Mouse (Mus musculus) forebrain, embryonic 12.5 days (tissue): ENCODE measurements at regions not wholly inside any gene's neighbourhood (a gene's known extent, or its start where the extent isn't known, plus 50 kb on each side); places are given as distances from the start of the nearest gene placed in this dataset.

Experiments
- ATAC-seq: fragments of 200-750 bp; cut with Nextera tagmentation; 2 replicates; pipeline ENCODE4 v1.8.0; 2017; ENCODE audit warnings: moderate TSS enrichment; ENCODE audit not compliant: low FRiP score
- H3K27ac ChIP-seq: fragments of 300-500 bp; sonication (generic); 2 replicates; pipeline ENCODE4 v1.5.1; 2016; ENCODE audit warnings: mild to moderate bottlenecking
- H3K27me3 ChIP-seq: fragments of 300-500 bp; sonication (generic); 2 replicates; pipeline ENCODE4 v1.6.1; 2016; ENCODE audit warnings: mild to moderate bottlenecking
- H3K36me3 ChIP-seq: fragments of 300-500 bp; sonication (generic); replicated peaks from 2 replicates; pipeline ENCODE4 v1.6.1; 2016; ENCODE audit warnings: mild to moderate bottlenecking
- H3K4me1 ChIP-seq: fragments of 300-500 bp; sonication (generic); 2 replicates; pipeline ENCODE4 v1.6.1; 2016
- H3K4me2 ChIP-seq: fragments of 300-500 bp; sonication (generic); 2 replicates; pipeline ENCODE4 v1.6.1; 2016; ENCODE audit warnings: mild to moderate bottlenecking, moderate library complexity
- H3K4me3 ChIP-seq: fragments of 300-500 bp; sonication (generic); replicated peaks from 2 replicates; pipeline ENCODE4 v1.5.1; 2016; ENCODE audit warnings: mild to moderate bottlenecking
- H3K9ac ChIP-seq: fragments of 300-500 bp; sonication (generic); 2 replicates; pipeline ENCODE4 v1.6.1; 2016; ENCODE audit warnings: mild to moderate bottlenecking
- H3K9me3 ChIP-seq: fragments of 300-500 bp; sonication (generic); 2 replicates; pipeline ENCODE4 v1.6.1; 2016
- WGBS: fragments of 180-500 bp; shearing (Covaris S2); methylation state at CpG from one replicate; pipeline ENCODE4 v1.1.7; 2016; 5-methylcytosine and 5-hydroxymethylcytosine counted together

GRCm38 (mm10) chr8:9029156-9029555, 338.8 kb upstream of the Arglu1 start:
- WGBS = 90% methylated on average over 4 of the region's 4 CpGs
- Histone ChIP-seq H3K4me2 (no peak overlapping the region), H3K27ac (no peak overlapping the region), H3K27me3 (peaks cover 4% of the 10 kb centered on the region; the same call in 1 of the 2 replicates), H3K9me3 (no peaks in the 10 kb centered on the region), H3K9ac (no peak overlapping the region), H3K4me1 (peaks cover 2% of the 10 kb centered on the region; the same call in 1 of the 2 replicates), H3K4me3 (no peak overlapping the region), H3K36me3 (no peaks in the 10 kb centered on the region)
- no peak for ATAC-seq

DNA sequence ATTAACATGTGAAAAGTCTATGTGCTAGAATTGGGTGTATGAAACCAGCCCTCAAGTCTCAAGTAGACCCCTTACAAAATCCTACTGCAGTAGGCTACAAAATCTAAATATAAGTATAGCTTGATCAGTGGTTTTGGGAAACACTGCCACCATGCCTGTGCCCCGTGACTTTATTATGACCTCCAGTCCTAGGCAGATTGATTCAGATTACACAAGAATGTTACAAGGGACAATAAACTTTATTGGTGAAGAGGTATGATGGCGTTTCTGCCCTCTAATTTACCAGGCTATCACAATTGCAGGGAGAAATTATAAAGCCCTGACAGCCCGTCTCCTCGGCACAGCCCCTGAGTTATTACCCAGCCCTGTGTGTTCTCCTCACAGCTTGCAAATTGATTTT, 337.4 kb upstream of the Arglu1 start:
- H3K9ac ChIP-seq = no peak overlapping the region
- 78% methylated on average over 4 of the region's 4 CpGs for WGBS
- H3K27ac ChIP-seq = no peak overlapping the region
- H3K9me3 ChIP-seq = no peaks in the 10 kb centered on the region
- no peak overlapping the region for H3K4me2 ChIP-seq
- peaks cover 4% of the 10 kb centered on the region; the same call in 1 of the 2 replicates for H3K27me3 ChIP-seq
- H3K4me1 ChIP-seq = peaks cover 2% of the 10 kb centered on the region; the same call in 1 of the 2 replicates
- no peaks in the 10 kb centered on the region for H3K36me3 ChIP-seq
- no peak overlapping the region for H3K4me3 ChIP-seq
- ATAC-seq = no peak

DNA sequence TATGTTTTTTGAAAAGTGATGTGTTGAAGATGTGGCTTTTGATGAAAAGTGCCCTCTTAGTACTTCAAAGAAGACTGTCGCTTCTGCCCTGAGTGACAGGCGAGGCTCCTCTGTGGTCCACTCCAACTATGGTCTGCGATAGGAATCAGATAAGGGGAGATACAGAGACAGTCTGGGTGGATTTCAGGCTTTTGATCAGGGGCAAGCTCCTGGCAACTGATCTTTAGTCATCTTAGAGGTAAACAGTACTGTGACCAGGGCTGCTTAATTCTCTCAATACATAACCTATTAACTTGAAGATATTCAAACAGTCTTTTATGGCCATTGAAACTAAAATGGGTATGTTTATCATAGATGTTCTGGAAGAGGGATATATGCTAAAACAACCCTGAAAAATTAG, 335.6 kb upstream of the Arglu1 start:
- WGBS = 95% methylated on average over 3 of the region's 3 CpGs
- no peak overlapping the region for H3K4me2 ChIP-seq
- peaks cover 4% of the 10 kb centered on the region; the same call in 1 of the 2 replicates for H3K27me3 ChIP-seq
- H3K27ac ChIP-seq = no peak overlapping the region
- no peaks in the 10 kb centered on the region for H3K36me3 ChIP-seq
- no peaks in the 10 kb centered on the region for H3K9me3 ChIP-seq
- ATAC-seq = no peak
- peaks cover 2% of the 10 kb centered on the region; the same call in 1 of the 2 replicates for H3K4me1 ChIP-seq
- H3K4me3 ChIP-seq = no peak overlapping the region
- no peak overlapping the region for H3K9ac ChIP-seq

DNA sequence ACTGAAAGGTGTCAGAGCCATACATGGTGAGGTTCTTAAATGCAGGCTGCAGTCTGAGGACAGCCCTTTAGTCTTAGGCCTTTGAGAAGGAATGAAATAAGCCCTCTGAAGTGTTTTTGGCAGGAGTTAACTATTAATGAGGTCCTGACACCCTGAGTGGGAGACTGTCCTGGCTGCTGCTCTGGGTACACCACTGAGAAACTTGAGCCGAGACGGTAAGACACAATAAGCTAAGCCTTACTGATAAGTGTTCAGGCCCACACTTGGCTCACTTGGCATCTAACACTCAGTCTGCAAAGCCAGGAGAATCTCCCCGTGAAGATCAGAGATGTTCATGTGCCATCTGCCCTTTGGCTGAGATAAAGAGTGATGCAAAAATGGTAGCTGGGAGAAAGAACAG, 335.1 kb upstream of the Arglu1 start:
- ATAC-seq = no peak
- H3K4me3 ChIP-seq = no peak overlapping the region
- 87% methylated on average over 3 of the region's 3 CpGs for WGBS
- no peak overlapping the region for H3K9ac ChIP-seq
- H3K27me3 ChIP-seq = peaks cover 4% of the 10 kb centered on the region; the same call in 1 of the 2 replicates
- H3K4me2 ChIP-seq = no peak overlapping the region
- H3K4me1 ChIP-seq = no peaks in the 10 kb centered on the region
- H3K36me3 ChIP-seq = no peaks in the 10 kb centered on the region
- H3K27ac ChIP-seq = no peak overlapping the region
- no peaks in the 10 kb centered on the region for H3K9me3 ChIP-seq

DNA sequence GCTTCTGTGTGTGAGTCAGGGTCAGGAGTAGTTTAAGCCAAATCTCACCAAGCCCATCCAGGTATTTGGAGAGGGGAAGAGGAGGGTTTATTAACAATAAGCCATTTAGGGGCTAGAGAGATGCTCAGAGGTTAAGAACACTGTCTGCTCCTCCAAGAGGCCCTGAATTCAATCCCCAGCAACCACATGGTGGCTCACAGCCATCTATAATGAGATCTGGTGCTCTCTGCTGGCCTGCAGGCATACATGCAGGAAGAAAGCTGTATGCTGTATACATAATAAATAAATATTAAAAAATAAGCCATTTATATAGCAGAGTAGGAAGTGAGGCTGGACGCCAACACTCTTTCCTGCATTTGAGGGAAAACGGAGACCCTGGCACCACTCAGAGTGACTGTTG, 330.4 kb upstream of the Arglu1 start:
- H3K27me3 ChIP-seq = no peaks in the 10 kb centered on the region
- no peaks in the 10 kb centered on the region for H3K9me3 ChIP-seq
- no peak overlapping the region for H3K4me3 ChIP-seq
- no peaks in the 10 kb centered on the region for H3K4me1 ChIP-seq
- H3K4me2 ChIP-seq = no peak overlapping the region
- WGBS = 91% methylated on average over 2 of the region's 2 CpGs
- no peaks in the 10 kb centered on the region for H3K36me3 ChIP-seq
- no peak overlapping the region for H3K9ac ChIP-seq
- ATAC-seq = no peak
- no peak overlapping the region for H3K27ac ChIP-seq

DNA sequence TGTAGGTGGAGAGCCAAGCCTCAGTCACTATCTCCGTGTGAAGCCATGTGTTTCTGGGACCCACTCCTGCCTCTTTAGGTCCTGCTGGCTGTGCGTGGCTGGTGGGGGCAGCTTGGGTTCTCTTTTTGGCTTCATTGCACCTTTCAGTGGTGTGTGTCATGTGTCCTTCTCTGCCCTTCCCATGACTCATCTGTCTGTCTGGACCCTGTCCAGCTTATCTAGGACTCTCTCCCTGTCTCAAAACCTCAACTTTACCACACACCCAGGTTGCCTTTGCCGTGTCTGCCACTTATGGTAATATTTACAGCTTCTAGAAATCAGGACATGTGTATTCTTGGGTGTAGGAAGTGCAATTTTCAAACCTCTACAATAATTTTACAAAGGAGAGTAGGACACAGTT, 329.9 kb upstream of the Arglu1 start:
- Histone ChIP-seq H3K4me3 (no peak overlapping the region), H3K4me1 (no peaks in the 10 kb centered on the region), H3K36me3 (no peaks in the 10 kb centered on the region), H3K27me3 (no peaks in the 10 kb centered on the region), H3K9me3 (no peaks in the 10 kb centered on the region), H3K4me2 (no peak overlapping the region), H3K9ac (no peak overlapping the region), H3K27ac (no peak overlapping the region)
- 91% methylated on average over 3 of the region's 3 CpGs for WGBS
- no peak for ATAC-seq

DNA sequence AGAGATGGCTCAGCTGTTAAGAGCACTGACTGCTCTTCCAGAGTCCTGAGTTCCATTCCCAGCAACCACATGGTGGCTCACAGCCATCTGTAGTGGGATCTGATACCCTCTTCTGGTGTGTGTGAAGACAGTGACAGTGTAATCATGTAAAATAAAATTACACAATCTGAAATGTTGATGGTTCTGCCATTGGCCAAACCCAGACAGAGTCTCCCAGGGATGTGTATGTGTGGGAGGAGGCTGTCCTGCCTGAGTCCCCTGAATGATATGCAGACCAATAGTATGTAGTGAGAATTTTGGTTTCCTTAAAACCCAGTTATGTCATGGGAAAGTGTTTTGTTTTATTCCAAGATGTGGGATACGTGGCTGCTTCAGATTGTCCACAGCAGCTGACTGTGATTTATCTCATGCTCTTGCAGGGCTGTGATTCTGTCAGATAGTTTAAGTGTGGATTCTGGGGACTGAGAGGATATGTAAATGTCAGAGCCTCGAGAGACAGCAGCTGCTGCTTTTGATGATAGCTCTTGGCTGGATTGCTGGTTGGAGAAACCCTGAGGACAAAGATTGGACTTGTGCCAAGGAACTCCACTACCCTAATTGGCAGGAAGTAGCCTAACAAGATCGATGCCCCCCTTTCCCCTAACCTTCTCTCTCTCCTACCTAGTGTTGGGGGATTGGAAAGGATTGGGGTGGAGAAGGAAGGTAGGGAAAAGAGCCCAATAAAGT, 321.6 kb upstream of the Arglu1 start:
- H3K36me3 ChIP-seq = no peaks in the 10 kb centered on the region
- no peaks in the 10 kb centered on the region; the same call in 1 of the 2 replicates for H3K4me1 ChIP-seq
- H3K9me3 ChIP-seq = no peaks in the 10 kb centered on the region
- ATAC-seq = no peak
- no peak overlapping the region for H3K9ac ChIP-seq
- 65% methylated on average over 3 of the region's 3 CpGs for WGBS
- no peaks in the 10 kb centered on the region for H3K27me3 ChIP-seq
- H3K4me2 ChIP-seq = no peak overlapping the region
- no peak overlapping the region for H3K27ac ChIP-seq
- no peak overlapping the region for H3K4me3 ChIP-seq

GRCm38 (mm10) chr8:9008006-9008780, 317.9 kb upstream of the Arglu1 start:
- Histone ChIP-seq H3K9ac (no peak overlapping the region), H3K36me3 (no peaks in the 10 kb centered on the region), H3K4me1 (no peaks in the 10 kb centered on the region; the same call in 1 of the 2 replicates), H3K4me2 (no peak overlapping the region), H3K4me3 (no peak overlapping the region), H3K27ac (no peak overlapping the region), H3K9me3 (no peaks in the 10 kb centered on the region), H3K27me3 (no peaks in the 10 kb centered on the region)
- no peak for ATAC-seq
- WGBS = 82% methylated on average over 11 of the region's 11 CpGs

DNA sequence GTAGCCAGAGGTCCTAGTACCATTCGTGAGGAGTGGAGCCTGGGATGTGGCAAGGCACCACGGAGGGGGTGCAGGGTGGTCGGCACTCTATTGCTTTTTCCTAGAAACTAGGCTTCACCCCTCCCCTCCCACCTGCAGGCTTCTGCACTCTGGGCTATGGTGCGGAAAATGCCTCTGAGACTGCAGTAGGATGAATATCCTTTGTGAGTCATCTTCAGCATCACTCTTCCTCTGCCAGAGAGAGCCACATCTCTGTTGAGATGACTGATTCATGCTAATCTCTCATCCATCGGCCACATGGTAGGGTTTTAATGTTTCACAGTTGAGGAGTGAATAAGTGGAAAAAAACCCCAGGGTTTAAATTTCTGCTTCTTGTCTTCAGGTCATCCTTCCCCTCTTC, 309.6 kb upstream of the Arglu1 start:
- Histone ChIP-seq H3K27me3 (no peaks in the 10 kb centered on the region), H3K4me3 (no peak overlapping the region), H3K27ac (no peak overlapping the region), H3K36me3 (no peaks in the 10 kb centered on the region), H3K4me2 (no peak overlapping the region), H3K9ac (no peak overlapping the region), H3K4me1 (peaks cover 5% of the 10 kb centered on the region), H3K9me3 (no peaks in the 10 kb centered on the region)
- WGBS = 81% methylated on average over 5 of the region's 5 CpGs
- ATAC-seq = no peak

DNA sequence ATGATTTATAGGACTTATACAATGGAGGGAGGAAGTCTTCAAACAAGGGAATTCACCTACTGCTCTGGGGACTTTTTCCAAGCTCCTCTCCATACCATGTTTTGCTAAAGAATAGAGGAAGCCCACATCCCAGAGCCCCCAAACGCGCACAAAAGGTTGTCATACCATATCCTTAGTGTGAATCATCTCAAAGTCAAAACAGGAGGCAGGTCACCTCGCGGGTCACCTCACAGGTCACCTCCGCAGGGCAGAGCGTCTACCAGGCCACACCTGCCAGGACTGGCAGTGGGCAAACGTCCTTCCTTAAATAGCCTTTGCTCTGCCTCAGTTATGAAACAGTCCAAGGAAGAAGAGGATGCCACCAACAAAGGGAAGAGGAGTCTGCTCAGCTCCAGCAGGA, 307.3 kb upstream of the Arglu1 start:
- Histone ChIP-seq H3K36me3 (no peaks in the 10 kb centered on the region), H3K9me3 (no peaks in the 10 kb centered on the region), H3K9ac (no peak overlapping the region), H3K4me1 (peaks cover 24% of the 10 kb centered on the region), H3K4me2 (no peak overlapping the region), H3K4me3 (no peak overlapping the region), H3K27ac (no peak overlapping the region), H3K27me3 (no peaks in the 10 kb centered on the region)
- no peak for ATAC-seq
- WGBS = 84% methylated on average over 7 of the region's 7 CpGs

GRCm38 (mm10) chr8:8994596-8995189, 304.4 kb upstream of the Arglu1 start:
- ATAC-seq = peak; percentile 75
- 0 out of 2 replicates have a peak, but pooled peaks cover 6% of the 10 kb centered on the region for H3K27me3 ChIP-seq
- H3K9me3 ChIP-seq = no peaks in the 10 kb centered on the region
- peak overlapping the region; percentile 34 for H3K4me3 ChIP-seq
- WGBS = 1% methylated on average over 17 of the region's 17 CpGs
- H3K36me3 ChIP-seq = no peaks in the 10 kb centered on the region
- peak overlapping the region; percentile 38; the same call in 1 of the 2 replicates for H3K9ac ChIP-seq
- H3K4me2 ChIP-seq = peak overlapping the region; percentile 61
- peak overlapping the region; percentile 61; the same call in 1 of the 2 replicates for H3K27ac ChIP-seq
- peaks cover 33% of the 10 kb centered on the region for H3K4me1 ChIP-seq

DNA sequence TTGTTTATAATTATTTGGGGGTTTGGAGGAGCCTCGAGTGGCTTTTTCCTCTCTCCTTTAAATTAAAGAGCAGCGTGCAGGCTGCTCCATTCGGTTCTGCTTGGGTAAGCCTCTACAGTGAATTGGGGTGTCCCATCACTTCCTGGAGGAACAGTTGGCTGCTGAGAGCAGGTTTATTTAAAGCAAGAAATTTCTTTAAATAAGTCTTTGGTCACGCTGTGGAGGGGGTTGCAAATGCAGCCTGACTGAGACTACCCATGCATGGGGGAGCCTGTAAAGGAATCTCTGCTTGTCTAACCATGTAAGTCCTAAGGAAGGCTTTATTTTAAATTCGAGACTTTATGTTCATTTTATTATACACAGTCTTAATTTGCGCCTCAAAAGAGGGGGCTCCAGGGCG, 303.7 kb upstream of the Arglu1 start:
- Histone ChIP-seq H3K27me3 (0 out of 2 replicates have a peak, but pooled peaks cover 6% of the 10 kb centered on the region), H3K27ac (0 out of 2 replicates have a peak overlapping the region, but pooled peaks have one; percentile 61), H3K4me1 (peaks cover 33% of the 10 kb centered on the region)

More for the DNA sequence above, 303.7 kb upstream of the Arglu1 start:
- 0 out of 2 replicates have a peak overlapping the region, but pooled peaks have one; percentile 38 for H3K9ac ChIP-seq
- H3K4me3 ChIP-seq = no peak overlapping the region
- 14% methylated on average over 7 of the region's 7 CpGs for WGBS
- H3K9me3 ChIP-seq = no peaks in the 10 kb centered on the region
- peak overlapping the region; percentile 61 for H3K4me2 ChIP-seq
- peak; percentile 21 for ATAC-seq
- H3K36me3 ChIP-seq = no peaks in the 10 kb centered on the region
